Mouse (Mus musculus) olfactory bulb, adult 2 months (tissue): ENCODE measurements around the gene Gbp10. TPM values are rescaled to one million over a fixed set of nuclear protein-coding genes. Genes with fewer than 3 reads are reported as not detected.

Source experiments
- H3K27ac ChIP-seq: fragments of 200-500 bp; 2 replicates; pipeline ENCODE4 v1.5.1; 2012; ENCODE audit warnings: low read depth, low read length; ENCODE audit not compliant: insufficient read depth
- H3K4me1 ChIP-seq: fragments of 200-500 bp; 2 replicates; pipeline ENCODE4 v1.6.1; 2012; ENCODE audit warnings: low read length; ENCODE audit not compliant: control insufficient read depth, insufficient read depth
- H3K4me3 ChIP-seq: fragments of 200-500 bp; 2 replicates; pipeline ENCODE4 v1.5.1; 2012; ENCODE audit warnings: mild to moderate bottlenecking, low read depth, low read length, moderate library complexity; ENCODE audit not compliant: insufficient read depth
- CTCF ChIP-seq: fragments of 200-500 bp; IDR thresholded peaks from 2 replicates; pipeline ENCODE4 v1.5.1; 2012; ENCODE audit warnings: low read depth, mild to moderate bottlenecking, low read length, moderate library complexity; ENCODE audit not compliant: insufficient read depth
- POLR2A ChIP-seq: fragments of 200-500 bp; IDR thresholded peaks from 2 replicates; pipeline ENCODE4 v1.6.1; 2012; ENCODE audit warnings: mild to moderate bottlenecking, low read depth, low read length, moderate library complexity; ENCODE audit not compliant: insufficient read depth
- polyA plus RNA-seq: library from polyadenylated mRNA; stranded (reverse); fragments of >200 nt; gene quantifications from 2 replicates; pipeline ENCODE4 v1.2.4, GENCODE M21; 2012; ENCODE audit warnings: low replicate concordance; ENCODE audit not compliant: missing spikeins, insufficient read depth, insufficient read length

Gbp10 gene
- polyA plus RNA-seq, 1 experiment: not detected

DNA sequence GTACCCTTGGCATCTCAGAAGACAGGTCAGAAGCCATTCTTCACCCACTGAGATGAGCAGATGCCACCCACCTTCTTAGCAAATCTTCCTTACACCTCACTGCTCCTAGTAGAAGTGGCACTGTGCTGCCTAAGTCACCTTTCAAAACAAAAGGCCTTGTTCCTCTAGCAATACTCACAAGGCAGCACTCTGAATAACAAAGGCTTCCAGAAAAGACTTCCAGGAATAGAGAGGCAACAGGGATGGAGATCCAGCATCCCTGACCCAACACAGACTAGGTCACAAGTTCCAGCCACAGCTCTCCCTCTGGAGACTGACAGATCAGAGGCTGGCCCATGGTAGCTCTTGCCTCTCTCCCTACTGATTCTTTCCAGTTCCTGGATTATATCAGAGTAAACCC lies 57.9 kb downstream of the Gbp10 start:
- H3K27ac ChIP-seq: no peak overlapping the region

More for the DNA sequence above, 57.9 kb downstream of the Gbp10 start:
- TF ChIP-seq CTCF: no peak
- TF ChIP-seq POLR2A: no peak
- H3K4me3 ChIP-seq: no peak overlapping the region
- H3K4me1 ChIP-seq: no peaks in the 10 kb centered on the region

Other genes with a start within 250 kb of the Gbp10 start
- gene Gbp9, start 100.0 kb downstream of the Gbp10 start, polyA plus RNA-seq: not detected in 2 replicates
- gene Gbp8, start 100.0 kb downstream of the Gbp10 start, polyA plus RNA-seq: 229 TPM in 1 of 2 replicates, not detected in the other
- not detected in 2 replicates for gene Gbp4, start 99.9 kb downstream of the Gbp10 start, polyA plus RNA-seq
- gene Gm43302, start 54.2 kb upstream of the Gbp10 start, polyA plus RNA-seq: not detected in 2 replicates
- gene Gbp6, start 54.2 kb upstream of the Gbp10 start, polyA plus RNA-seq: not detected in 2 replicates
- gene Lrrc8b, start 176.2 kb upstream of the Gbp10 start, polyA plus RNA-seq: not detected in 2 replicates